22 mouse cellular contexts compared by ENCODE assay signal in genomic region chr1:20823906-20824305, GRCm38 (mm10). TPM values are rescaled to one million over a fixed set of nuclear protein-coding genes. Genes with fewer than 3 reads are reported as not detected.
"Had no signal": no experiment of that assay in that cellular context is flagged by ENCODE, and none has a peak within 500 bp of the region (broad histone marks: within the 10 kb centered on the region; RNA-seq: fewer than 3 reads in every experiment).

No protein-coding gene starts in this region.

- H3K9me3 ChIP-seq: limb, embryonic 12.5 days; limb, embryonic 15.5 days; midbrain, embryonic 13.5 days; stomach, embryonic 15.5 days had no signal

- H3K4me2 ChIP-seq: limb, embryonic 12.5 days; limb, embryonic 15.5 days; liver, embryonic 11.5 days; lung, embryonic 14.5 days; midbrain, embryonic 13.5 days; stomach, embryonic 15.5 days had no signal

- ATAC-seq: liver, postnatal 0 days; lung, postnatal 0 days; midbrain, embryonic 13.5 days; midbrain, embryonic 16.5 days had no signal

- H3K4me1 ChIP-seq: limb, embryonic 12.5 days; limb, embryonic 15.5 days; stomach, embryonic 15.5 days had no signal

- DNase-seq: kidney, adult 2 months; kidney, postnatal 25 days; left cerebral cortex, postnatal 4 days; liver, postnatal 0 days; lung, embryonic 14.5 days; right cerebral cortex, postnatal 25 days; spleen, adult 18-20 months; thymus, postnatal 25 days had no signal

- H3K36me3 ChIP-seq: limb, embryonic 12.5 days; limb, embryonic 15.5 days; midbrain, embryonic 13.5 days; stomach, embryonic 15.5 days had no signal

- H3K27me3 ChIP-seq: limb, embryonic 12.5 days; limb, embryonic 15.5 days; midbrain, embryonic 13.5 days; stomach, embryonic 15.5 days had no signal

- H3K9ac ChIP-seq: limb, embryonic 12.5 days; limb, embryonic 15.5 days; liver, embryonic 14.5 days; liver, postnatal 0 days; lung, embryonic 14.5 days; midbrain, embryonic 13.5 days; stomach, embryonic 15.5 days had no signal

- H3K27ac ChIP-seq: kidney, postnatal 0 days; limb, embryonic 12.5 days; limb, embryonic 15.5 days; liver, embryonic 14.5 days; macrophage; midbrain, embryonic 13.5 days; stomach, embryonic 15.5 days had no signal

- H3K4me3 ChIP-seq: limb, embryonic 12.5 days; limb, embryonic 15.5 days; midbrain, embryonic 13.5 days; stomach, embryonic 15.5 days had no signal

RNA-seq across cellular contexts. Expression of gene Il17f, which starts 33.5 kb away (rescaled TPM):
- total RNA-seq: layer of hippocampus, adult 8-10 months; left cerebral cortex, postnatal 14 days; left cerebral cortex, postnatal 4 days had no signal
- polyA plus RNA-seq: kidney, embryonic 14.5 days; kidney, postnatal 0 days; limb, embryonic 12.5 days; liver, embryonic 11.5 days; liver, postnatal 0 days; lung, embryonic 14.5 days; lung, postnatal 0 days; macrophage; midbrain, embryonic 16.5 days; neural tube, embryonic 14.5 days had no signal
